Mouse (Mus musculus) neural tube, embryonic 15.5 days (tissue): ENCODE measurements around the gene Stil. TPM values are rescaled to one million over a fixed set of nuclear protein-coding genes. Genes with fewer than 3 reads are reported as not detected.

Experiments used
- ATAC-seq: fragments of 200-750 bp; cut with Nextera tagmentation; 2 replicates; pipeline ENCODE4 v1.8.0; 2017; ENCODE audit warnings: mild to moderate bottlenecking, moderate TSS enrichment, moderate library complexity; ENCODE audit not compliant: low FRiP score
- H3K27ac ChIP-seq: fragments of 300-500 bp; sonication (generic); replicated peaks from 2 replicates; pipeline ENCODE4 v1.5.1; 2015; ENCODE audit warnings: mild to moderate bottlenecking, inconsistent platforms
- H3K27me3 ChIP-seq: fragments of 300-500 bp; sonication (generic); replicated peaks from 2 replicates; pipeline ENCODE4 v1.6.1; 2015; ENCODE audit warnings: inconsistent platforms
- H3K36me3 ChIP-seq: fragments of 300-500 bp; sonication (generic); 2 replicates; pipeline ENCODE4 v1.6.1; 2015; ENCODE audit warnings: inconsistent platforms
- H3K4me1 ChIP-seq: fragments of 300-500 bp; sonication (generic); 2 replicates; pipeline ENCODE4 v1.6.1; 2015; ENCODE audit warnings: inconsistent platforms
- H3K4me2 ChIP-seq: fragments of 300-500 bp; sonication (generic); 2 replicates; pipeline ENCODE4 v1.6.1; 2015; ENCODE audit warnings: inconsistent platforms, mild to moderate bottlenecking, moderate library complexity
- H3K4me3 ChIP-seq: fragments of 300-500 bp; sonication (generic); replicated peaks from 2 replicates; pipeline ENCODE4 v1.5.1; 2015; ENCODE audit warnings: mild to moderate bottlenecking, inconsistent platforms
- H3K9ac ChIP-seq: fragments of 300-500 bp; sonication (generic); replicated peaks from 2 replicates; pipeline ENCODE4 v1.6.1; 2015; ENCODE audit warnings: mild to moderate bottlenecking, inconsistent platforms
- H3K9me3 ChIP-seq: fragments of 300-500 bp; sonication (generic); replicated peaks from 2 replicates; pipeline ENCODE4 v1.6.1; 2016; ENCODE audit warnings: inconsistent platforms
- WGBS: fragments of 180-500 bp; shearing (Covaris S2); methylation state at CpG from one replicate; pipeline ENCODE4 v1.1.7; 2015; ENCODE audit warnings: mixed read lengths; 5-methylcytosine and 5-hydroxymethylcytosine counted together
- polyA plus RNA-seq: library from polyadenylated mRNA; unstranded; fragments of >200 nt; fragmentation: Nextera tagmentation; extraction: Ambion mirVana; gene quantifications from 2 replicates; pipeline ENCODE4 v1.2.1, GENCODE M21; 2015

The Stil gene
- polyA plus RNA-seq, 1 experiment from 2014 or later: 1.1 TPM

DNA sequence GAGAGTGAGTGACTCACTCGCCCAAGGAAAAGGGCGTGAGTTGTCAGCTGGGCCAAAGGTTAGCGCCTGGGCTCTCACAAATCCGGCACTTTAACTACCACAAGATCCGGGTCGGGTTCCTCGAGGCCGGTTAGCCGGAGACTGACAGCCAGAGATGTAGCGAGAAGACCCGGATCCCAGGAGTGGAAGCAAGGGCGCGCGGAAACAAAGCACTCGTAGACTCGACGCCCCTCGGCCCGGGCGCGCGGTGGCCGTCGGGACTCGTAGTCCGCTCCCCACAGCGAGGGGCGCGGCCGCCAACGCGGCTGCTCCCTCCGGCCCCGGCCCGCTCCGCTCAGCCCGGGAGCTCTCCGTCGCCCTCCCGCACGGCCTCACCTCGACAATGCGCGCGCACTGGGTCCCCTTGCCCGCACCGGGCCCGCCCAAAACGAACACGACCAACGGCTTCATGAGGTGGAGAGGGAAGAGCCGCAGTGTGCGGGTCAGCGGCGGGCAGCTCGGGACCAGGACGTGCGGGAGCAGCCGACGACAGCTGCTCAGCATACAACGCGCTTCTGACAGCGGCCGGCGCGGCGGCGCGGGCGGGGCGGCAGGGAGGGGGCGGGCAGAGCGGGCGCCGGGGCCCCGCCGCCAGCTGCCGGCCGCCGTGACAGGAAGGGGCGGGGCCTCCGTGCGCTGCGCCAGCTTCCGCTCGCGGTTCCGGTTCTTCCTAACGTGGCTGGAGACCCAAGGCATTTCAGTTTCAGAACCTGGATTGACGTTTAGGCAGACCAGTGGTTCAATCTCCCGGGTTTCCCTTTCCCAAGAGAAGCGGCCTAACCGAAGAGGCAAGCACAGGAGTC is 13.1 kb upstream of the Stil start, which contains the start of gene Cmpk1:
TSS of gene Cmpk1 (minus strand) at position 651 of the 842 bp plus-strand sequence.
- Histone ChIP-seq H3K36me3 (no peaks in the 10 kb centered on the region), H3K4me1 (peaks cover 25% of the 10 kb centered on the region), H3K27ac (peak within 1 kb of the TSS; percentile 100), H3K27me3 (0 out of 2 replicates have a peak, but pooled peaks cover 3% of the 10 kb centered on the region), H3K9ac (peak within 1 kb of the TSS; percentile 97), H3K4me2 (peak within 1 kb of the TSS; percentile 72), H3K4me3 (peak within 1 kb of the TSS; percentile 93), H3K9me3 (no peaks in the 10 kb centered on the region)
- WGBS: under 1% methylated on average over 89 of the region's 93 CpGs
- ATAC-seq: peak; percentile 96

DNA sequence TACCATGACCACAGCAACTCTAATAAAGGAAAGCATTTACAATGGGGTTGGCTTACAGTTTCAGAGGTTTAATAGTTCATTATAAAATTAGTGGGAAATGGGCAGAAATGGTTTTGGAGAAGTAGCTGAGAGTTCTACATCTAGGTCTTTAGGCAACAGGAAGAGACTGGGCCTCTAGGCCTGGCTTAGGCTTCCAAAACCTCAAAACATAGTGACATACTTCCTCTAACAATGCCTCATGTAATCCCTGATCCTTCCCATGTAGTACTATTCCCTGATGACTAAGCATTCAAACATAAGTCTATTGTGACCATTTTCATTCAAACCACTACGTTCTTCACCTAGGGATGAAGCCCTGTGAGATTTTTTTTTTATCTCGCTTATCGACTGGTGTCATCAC is 5.7 kb upstream of the Stil start:
- no peaks in the 10 kb centered on the region for H3K36me3 ChIP-seq
- H3K9ac ChIP-seq: no peak overlapping the region
- H3K27ac ChIP-seq: no peak overlapping the region
- WGBS: 89% methylated on average over 3 of the region's 3 CpGs
- no peaks in the 10 kb centered on the region for H3K9me3 ChIP-seq
- H3K4me2 ChIP-seq: no peak overlapping the region
- no peak overlapping the region for H3K4me3 ChIP-seq
- H3K27me3 ChIP-seq: peaks cover 14% of the 10 kb centered on the region; the same call in 1 of the 2 replicates
- ATAC-seq: no peak
- H3K4me1 ChIP-seq: no peaks in the 10 kb centered on the region

DNA sequence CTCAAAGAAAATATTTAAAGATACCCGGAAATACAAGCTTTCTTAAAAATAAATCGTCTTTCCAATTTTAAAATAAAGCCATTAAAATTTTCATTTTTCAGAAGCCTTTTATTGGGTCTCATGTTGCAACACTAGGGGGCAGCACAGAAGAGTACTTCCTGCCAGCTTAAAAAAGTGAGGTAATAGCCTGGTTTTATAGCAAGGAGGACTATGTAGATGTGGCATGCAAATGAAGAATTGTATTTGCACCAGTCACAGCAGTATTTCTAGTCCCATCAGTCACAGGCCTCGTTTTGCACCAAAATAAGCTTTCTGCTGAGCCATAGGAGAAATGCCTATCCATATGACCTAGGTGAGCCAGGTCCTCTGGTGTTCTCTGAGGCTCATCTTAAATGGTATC is 2.9 kb upstream of the Stil start:
- 54% methylated on average over 3 of the region's 3 CpGs for whole genome bisulfite sequencing
- H3K27ac ChIP-seq: no peak overlapping the region
- H3K4me1 ChIP-seq: peaks cover 8% of the 10 kb centered on the region
- H3K4me2 ChIP-seq: no peak overlapping the region
- H3K27me3 ChIP-seq: peaks cover 12% of the 10 kb centered on the region; the same call in 1 of the 2 replicates
- no peak for ATAC-seq
- no peak overlapping the region for H3K9ac ChIP-seq
- H3K9me3 ChIP-seq: no peaks in the 10 kb centered on the region
- H3K36me3 ChIP-seq: no peaks in the 10 kb centered on the region
- H3K4me3 ChIP-seq: no peak overlapping the region

DNA sequence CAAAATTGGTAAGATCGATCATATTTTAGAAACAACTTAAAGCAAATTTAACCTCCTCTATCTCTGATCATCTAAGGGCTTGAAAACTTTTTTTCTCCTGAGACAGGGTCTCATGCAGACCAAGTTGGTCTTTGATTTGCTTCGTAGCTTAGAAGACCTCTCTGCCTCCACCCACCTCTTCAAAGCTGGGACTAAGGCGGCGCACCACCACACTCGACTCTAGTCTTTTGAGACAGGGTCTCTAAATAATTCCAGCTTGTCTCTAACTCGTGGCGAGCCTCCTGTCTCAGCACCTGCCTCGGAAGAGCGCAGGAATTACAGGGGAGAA is 550 bp upstream of the Stil start:
- H3K9me3 ChIP-seq: no peaks in the 10 kb centered on the region
- H3K27me3 ChIP-seq: 0 out of 2 replicates have a peak, but pooled peaks cover 5% of the 10 kb centered on the region
- peak overlapping the region; percentile 71 for H3K9ac ChIP-seq
- WGBS: 8% methylated on average over 9 of the region's 9 CpGs
- peaks cover 8% of the 10 kb centered on the region for H3K4me1 ChIP-seq
- peak overlapping the region; percentile 53 for H3K4me3 ChIP-seq
- ATAC-seq: peak; percentile 62
- no peaks in the 10 kb centered on the region for H3K36me3 ChIP-seq
- H3K27ac ChIP-seq: peak overlapping the region; percentile 95
- H3K4me2 ChIP-seq: peak overlapping the region; percentile 76

DNA sequence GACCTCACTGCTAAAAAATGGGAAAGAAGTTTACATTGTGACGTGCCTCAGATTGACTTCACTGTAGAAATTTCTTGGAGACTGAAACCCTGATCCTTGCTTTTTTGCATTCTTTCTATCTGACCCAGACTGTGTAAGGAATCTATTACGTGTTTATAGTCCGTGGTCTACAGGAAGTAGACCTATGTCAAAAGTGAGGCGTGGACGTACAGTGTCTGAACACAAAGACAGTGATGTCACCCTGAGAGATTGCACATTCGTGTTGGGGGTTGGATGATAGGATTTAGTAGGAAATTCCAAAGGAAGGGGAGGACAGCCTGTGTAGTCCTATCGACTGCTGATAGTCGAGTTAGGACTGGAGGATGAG is 453 bp downstream of the Stil start:
- Histone ChIP-seq H3K4me1 (peaks cover 8% of the 10 kb centered on the region), H3K27me3 (no peaks in the 10 kb centered on the region), H3K4me2 (peak overlapping the region; percentile 76), H3K36me3 (no peaks in the 10 kb centered on the region), H3K9me3 (no peaks in the 10 kb centered on the region), H3K4me3 (peak overlapping the region; percentile 53), H3K9ac (peak overlapping the region; percentile 47), H3K27ac (no peak overlapping the region)
- WGBS: 1% methylated on average over 8 of the region's 8 CpGs
- ATAC-seq: peak; percentile 19; the same call in 1 of the 2 replicates

DNA sequence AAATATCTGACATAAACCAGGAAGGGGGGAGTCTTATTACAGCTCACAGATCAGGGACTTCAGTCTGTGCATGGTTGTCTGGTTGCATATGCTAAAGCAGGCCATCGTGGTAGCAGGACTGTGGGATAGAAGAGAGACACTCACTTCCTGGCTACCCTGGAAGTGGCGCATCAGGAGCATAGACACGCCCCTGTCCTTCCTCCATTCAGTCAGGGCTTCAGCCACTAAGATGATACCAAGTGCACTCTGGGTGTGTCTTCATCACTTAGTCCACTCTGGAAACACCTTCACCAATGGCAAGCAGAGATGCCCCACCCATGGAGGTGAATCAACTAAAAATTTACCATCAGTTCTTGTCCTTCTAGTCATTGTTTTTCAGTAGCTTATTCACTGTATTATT is 14.3 kb downstream of the Stil start:
- H3K9ac ChIP-seq: no peak overlapping the region
- H3K4me3 ChIP-seq: no peak overlapping the region
- 99% methylated on average over 3 of the region's 3 CpGs for WGBS
- no peaks in the 10 kb centered on the region for H3K36me3 ChIP-seq
- no peaks in the 10 kb centered on the region for H3K27me3 ChIP-seq
- H3K27ac ChIP-seq: no peak overlapping the region
- H3K4me2 ChIP-seq: no peak overlapping the region
- no peak for ATAC-seq
- no peaks in the 10 kb centered on the region for H3K9me3 ChIP-seq
- no peaks in the 10 kb centered on the region for H3K4me1 ChIP-seq

DNA sequence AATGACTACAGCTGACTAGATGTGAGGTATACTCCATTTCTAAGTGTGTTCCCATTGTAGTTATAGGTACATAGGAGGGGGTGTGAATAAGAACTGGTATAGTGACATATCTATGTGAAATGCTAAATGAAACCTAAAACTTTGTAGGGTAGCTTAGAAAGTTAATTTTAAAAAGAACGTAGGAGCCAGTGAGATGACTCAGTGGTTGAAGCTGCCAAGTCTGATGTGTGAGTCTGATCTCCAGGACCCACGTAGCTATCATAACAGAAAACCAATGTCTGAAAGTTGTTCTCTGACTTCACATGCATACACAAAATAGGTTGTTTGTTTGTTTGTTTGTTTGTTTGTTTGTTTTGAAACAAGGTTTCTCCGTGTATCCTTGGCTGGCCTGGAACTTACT is 20.0 kb downstream of the Stil start:
- Histone ChIP-seq H3K27ac (no peak overlapping the region), H3K4me2 (no peak overlapping the region), H3K9ac (no peak overlapping the region), H3K27me3 (no peaks in the 10 kb centered on the region), H3K36me3 (no peaks in the 10 kb centered on the region), H3K4me3 (no peak overlapping the region), H3K4me1 (no peaks in the 10 kb centered on the region), H3K9me3 (no peaks in the 10 kb centered on the region)
- WGBS: 98% methylated on average over 3 of the region's 3 CpGs
- no peak for ATAC-seq

DNA sequence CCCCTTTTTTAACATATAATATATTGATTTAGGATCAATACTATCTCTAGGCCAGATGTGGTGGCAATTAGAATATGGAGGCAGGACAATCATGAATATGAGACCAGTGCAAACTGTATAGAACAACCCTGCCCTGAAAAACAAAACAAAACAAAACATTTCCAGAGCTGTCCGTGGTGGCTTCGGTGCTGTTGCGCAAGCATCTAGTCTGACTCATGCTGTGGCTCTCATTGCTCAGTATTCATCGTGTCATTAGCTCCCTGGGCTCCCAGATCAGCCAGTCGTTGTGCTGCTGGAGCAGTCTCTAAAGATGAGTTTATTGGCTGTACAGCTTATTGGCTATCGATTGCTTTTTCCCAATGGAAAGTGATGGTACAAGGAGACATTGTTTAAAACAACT is 35.1 kb downstream of the Stil start:
- Histone ChIP-seq H3K4me2 (no peak overlapping the region), H3K27me3 (no peaks in the 10 kb centered on the region), H3K9ac (no peak overlapping the region), H3K4me3 (no peak overlapping the region), H3K27ac (no peak overlapping the region), H3K36me3 (no peaks in the 10 kb centered on the region), H3K9me3 (no peaks in the 10 kb centered on the region), H3K4me1 (no peaks in the 10 kb centered on the region)
- WGBS: 67% methylated on average over 6 of the region's 6 CpGs
- ATAC-seq: no peak

DNA sequence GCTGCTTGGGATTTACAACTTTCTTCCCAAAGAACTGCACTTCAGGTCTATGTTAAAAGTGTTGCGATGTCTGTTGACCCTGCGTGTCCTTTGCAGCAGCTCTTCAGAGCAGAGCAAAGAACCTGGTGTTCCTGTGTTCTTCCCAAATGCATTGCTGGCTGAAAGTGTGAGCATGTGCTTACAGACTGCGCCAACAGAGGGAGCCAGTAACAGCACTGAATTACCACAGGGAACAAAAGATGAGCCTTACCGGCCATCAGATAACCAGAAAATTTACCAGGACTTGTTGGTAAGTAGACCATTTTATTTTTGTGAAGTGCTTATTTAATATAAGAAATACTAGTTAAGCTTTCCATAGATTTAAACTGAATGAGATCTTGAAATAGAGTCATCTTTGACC is 38.3 kb downstream of the Stil start:
- H3K36me3 ChIP-seq: no peaks in the 10 kb centered on the region
- WGBS: 35% methylated on average over 4 of the region's 4 CpGs
- no peak overlapping the region for H3K27ac ChIP-seq
- no peaks in the 10 kb centered on the region for H3K4me1 ChIP-seq
- no peaks in the 10 kb centered on the region for H3K9me3 ChIP-seq
- no peak overlapping the region for H3K4me2 ChIP-seq
- H3K27me3 ChIP-seq: no peaks in the 10 kb centered on the region
- H3K4me3 ChIP-seq: no peak overlapping the region
- H3K9ac ChIP-seq: no peak overlapping the region
- no peak for ATAC-seq

DNA sequence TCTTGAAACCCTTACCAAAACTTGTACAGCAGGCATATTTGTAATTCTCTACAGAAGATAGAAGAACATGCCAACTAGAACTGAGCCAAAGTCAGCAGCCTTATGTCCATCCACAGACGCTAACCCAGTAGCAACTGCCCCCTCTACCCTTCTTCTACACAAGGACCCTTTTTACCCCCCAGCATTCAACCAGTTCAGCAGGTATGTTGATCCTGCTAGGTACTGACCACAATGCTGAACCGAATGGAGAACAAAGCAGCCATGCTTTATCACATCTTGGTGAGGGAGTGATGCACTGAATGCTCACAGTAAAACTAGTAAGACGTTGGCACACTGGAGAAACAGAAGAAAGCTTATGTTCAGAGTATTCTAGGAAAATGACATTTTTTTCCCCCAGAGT is 45.7 kb downstream of the Stil start:
- H3K27ac ChIP-seq: no peak overlapping the region
- H3K9ac ChIP-seq: no peak overlapping the region
- no peaks in the 10 kb centered on the region for H3K4me1 ChIP-seq
- WGBS: 77% methylated on average over 3 of the region's 3 CpGs
- no peaks in the 10 kb centered on the region for H3K36me3 ChIP-seq
- peaks cover 24% of the 10 kb centered on the region for H3K27me3 ChIP-seq
- no peak for ATAC-seq
- no peak overlapping the region for H3K4me3 ChIP-seq
- no peak overlapping the region for H3K4me2 ChIP-seq
- no peaks in the 10 kb centered on the region for H3K9me3 ChIP-seq

DNA sequence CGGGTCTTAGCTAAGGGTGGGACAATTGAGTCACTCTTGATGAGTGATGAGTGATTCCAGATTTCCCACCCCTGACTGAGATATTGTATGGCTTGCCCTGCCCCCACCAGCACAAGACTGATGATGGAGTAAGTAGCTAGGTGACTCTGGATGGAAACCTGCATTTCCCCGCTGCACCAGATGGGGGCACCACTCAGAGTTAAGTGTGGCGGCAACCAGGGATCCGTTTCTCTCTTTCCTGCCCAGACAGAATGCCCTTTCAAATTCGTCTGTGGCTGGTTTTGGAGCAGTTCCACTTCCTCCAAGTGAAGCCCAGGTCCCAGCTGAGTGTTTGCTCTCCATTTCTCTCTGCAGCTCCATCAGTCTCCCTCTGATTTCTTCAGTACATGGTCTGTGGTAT is 47.8 kb downstream of the Stil start:
- H3K27me3 ChIP-seq: peaks cover 45% of the 10 kb centered on the region
- no peaks in the 10 kb centered on the region for H3K9me3 ChIP-seq
- H3K36me3 ChIP-seq: no peaks in the 10 kb centered on the region
- H3K27ac ChIP-seq: no peak overlapping the region
- H3K9ac ChIP-seq: no peak overlapping the region
- no peak for ATAC-seq
- WGBS: 4% methylated on average over 5 of the region's 5 CpGs
- H3K4me3 ChIP-seq: no peak overlapping the region
- H3K4me2 ChIP-seq: no peak overlapping the region
- peaks cover 5% of the 10 kb centered on the region for H3K4me1 ChIP-seq

DNA sequence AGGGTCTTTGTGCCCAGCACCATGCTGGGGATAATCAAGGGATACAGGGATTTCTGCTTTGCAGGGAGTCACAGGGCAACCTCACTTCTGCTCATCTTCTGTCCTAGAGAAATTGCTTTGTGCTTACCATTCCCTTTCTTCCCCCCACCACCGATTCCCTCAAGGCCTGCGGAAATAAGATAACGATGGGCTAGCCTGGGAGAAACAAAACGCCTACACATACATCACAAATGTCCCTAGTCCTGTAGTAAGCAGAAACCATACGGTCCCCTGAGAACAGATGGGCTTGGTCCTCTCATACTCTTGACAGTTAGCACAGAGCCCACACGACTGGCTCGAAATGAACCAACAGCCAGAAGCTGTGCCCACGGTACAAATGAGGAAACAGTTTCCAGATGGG is 48.2 kb downstream of the Stil start:
- 70% methylated on average over 8 of the region's 8 CpGs for WGBS
- Histone ChIP-seq H3K9me3 (no peaks in the 10 kb centered on the region), H3K4me2 (no peak overlapping the region), H3K36me3 (no peaks in the 10 kb centered on the region), H3K27ac (no peak overlapping the region), H3K27me3 (peaks cover 50% of the 10 kb centered on the region), H3K9ac (no peak overlapping the region), H3K4me3 (no peak overlapping the region), H3K4me1 (peaks cover 6% of the 10 kb centered on the region)
- no peak for ATAC-seq
